Mouse (Mus musculus) thymus, postnatal 4 days (tissue): Measurements from ENCODE around the gene Myrf.
"Not testable (repeated sequence)": the region's sequence is repeated elsewhere in the genome, so short reads cannot be mapped to it uniquely, and the experiment has no call there.

Source experiments
- DNase-seq: peaks from one replicate; pipeline ENCODE4 v3.0.0; 2021

The Myrf gene

DNA sequence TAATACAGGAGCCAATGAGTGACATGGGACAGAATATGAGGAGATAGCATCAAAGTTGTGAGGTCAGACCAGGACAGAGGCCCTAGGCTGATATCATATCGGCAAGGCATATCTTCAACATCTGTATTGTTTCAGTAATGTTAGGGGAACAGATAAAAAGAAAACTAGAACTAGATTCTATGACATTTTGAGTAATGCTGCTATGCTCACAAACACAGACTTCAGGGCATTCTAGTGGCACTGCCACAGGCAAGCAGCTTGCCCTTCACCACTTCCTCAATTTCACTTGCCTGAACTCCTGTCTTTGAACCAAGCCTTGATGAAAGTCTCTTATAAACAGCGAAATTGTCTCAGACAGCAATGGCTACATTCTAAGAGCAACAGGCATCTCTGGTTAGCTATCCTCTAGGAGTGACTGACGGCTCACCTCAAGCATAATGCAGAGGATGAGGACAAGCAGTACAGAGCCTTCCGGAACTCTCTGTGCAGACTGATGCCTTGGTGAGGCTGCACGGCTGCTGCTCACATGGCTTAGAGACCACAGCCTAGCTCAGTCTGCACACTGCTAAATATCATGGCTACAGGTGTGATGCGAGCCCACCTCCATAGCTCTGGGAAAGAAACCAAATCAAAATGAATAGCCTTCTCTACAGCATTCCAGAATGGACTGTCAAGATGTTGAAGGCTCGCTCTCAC is 66.6 kb downstream of the Myrf start:
- DNase-seq = no peak

DNA sequence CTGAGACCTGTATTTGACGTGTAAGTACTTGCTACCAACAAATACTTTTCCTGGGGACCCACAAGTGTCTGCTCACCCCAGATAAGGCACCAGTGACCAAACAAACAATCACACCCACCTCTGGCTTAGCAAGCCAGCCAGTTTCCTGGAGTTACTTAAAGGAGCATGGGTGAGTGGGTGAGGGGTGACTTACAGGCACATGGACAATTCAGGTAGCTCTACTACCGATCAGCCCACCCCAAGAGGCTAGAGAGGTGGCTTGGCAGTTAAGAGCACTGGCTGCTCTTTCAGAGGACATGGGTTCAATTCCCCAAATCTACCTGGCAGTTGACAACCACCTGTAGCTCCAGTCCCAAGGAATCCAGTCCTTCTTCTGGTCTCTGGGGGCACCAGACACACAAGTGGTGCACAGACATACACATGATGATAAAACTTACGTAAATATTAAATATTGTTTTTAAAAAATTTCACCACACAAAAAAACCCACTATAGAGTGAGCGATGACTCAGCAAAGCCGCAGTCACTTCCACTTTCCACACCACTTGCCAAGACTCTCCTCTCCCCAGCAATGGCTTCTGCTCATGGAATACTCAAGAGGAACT is 67.3 kb downstream of the Myrf start:
- no peak for DNase-seq

DNA sequence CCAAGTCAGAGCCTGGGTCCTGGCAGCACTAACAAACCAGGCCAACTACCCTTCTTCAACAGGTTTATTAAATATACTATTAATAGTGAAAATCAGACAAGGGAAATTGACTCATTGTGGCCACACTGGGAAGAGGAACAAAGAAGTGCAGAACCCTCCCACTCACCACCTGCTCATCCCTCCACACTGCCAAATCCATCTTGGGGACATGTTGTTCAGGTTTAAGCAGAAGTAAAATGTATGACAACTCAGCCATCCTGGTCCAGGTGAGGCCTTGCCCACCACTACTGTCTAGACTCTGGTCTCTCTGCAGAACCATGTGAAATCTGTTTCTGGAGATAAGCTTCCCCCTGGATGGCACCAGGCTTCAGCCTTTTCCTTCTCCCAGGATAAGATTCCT is 68.7 kb downstream of the Myrf start:
- no peak for DNase-seq

DNA sequence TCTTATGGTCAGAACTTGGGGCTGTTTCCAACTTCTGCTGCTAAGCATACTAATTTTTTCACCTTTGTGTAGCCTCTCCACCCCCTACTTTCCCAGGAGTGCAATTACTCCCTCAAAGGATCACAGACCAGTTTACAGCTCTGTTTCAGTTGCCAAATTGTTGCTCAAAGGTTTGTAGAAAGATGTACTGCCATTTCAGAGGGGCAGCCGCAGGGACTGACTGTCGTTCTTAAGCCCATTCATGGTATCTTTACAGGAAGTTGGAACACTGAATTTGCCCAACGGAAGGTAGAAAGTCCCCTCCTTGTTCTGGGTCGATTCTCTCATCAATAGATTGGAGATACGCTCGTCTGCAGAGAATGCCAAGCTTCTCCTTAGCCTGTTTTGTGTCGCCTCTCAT is 69.2 kb downstream of the Myrf start:
- no peak for DNase-seq

DNA sequence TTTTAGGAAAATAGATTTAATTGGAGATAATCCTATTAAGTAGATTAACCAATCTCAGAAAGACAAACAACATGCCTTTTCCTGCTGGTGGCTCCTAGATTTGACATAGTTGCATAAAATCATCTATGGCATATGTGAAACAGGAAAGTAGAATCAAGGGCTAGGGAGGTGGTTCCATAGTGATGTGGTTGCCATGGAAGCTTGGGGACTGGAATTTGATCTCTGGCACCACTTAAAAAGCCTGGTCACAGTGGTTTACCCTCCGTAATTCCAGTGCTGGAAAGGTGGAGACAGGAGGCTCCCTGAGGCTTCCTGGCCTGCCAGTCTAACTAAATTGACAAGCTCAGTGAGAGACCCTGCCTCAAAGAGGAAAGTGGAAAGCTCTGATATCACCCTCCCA is 70.1 kb downstream of the Myrf start:
- DNase-seq = no peak

DNA sequence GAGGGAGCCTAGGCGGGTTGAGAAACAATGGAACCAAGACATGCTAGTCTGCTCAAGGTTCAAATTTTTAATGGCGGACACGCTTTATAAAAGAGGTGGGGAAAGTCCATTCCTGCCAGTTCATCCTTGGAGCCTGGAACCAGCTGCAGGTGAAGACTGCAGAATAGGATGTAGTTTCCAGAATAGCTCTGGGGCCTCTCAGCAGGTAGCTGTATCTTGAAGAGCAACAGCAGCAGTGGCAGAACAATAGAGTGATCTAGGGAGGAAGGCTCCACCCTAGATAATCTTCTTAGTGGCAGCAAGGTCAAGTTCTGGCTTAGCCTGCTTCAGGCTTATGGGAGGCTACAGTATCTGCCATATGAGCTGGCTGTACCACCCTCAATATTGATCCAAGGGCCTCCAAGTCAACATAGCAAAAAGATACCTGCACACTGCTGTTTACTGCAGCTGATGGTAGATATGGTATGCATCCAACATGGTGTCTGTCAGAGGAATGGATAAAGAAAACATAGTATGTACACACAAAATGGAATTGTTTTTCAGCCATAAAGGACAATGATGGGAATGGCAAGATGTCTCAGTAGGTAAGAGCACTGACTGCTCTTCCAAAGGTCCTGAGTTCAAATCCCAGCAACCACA is 70.7 kb downstream of the Myrf start:
- not testable (repeated sequence) for DNase-seq

DNA sequence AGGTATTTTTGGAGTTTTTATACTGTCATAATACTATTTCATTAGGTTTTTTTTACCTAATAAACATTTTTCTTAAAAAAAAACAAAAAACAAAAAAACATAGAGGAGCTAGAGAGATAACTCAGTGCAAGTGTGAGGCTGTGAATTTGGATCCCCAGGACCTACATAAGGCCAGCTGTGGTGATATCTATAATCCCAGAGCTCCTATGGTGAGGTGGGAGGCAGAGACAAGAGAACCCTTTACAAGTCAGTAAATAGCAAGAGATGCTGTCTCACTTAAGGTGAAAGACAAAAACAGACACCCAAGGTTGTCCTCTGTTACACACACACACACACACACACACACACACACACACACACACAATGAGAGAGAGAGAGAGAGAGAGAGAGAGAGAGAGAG is 71.4 kb downstream of the Myrf start:
- DNase-seq = no peak

DNA sequence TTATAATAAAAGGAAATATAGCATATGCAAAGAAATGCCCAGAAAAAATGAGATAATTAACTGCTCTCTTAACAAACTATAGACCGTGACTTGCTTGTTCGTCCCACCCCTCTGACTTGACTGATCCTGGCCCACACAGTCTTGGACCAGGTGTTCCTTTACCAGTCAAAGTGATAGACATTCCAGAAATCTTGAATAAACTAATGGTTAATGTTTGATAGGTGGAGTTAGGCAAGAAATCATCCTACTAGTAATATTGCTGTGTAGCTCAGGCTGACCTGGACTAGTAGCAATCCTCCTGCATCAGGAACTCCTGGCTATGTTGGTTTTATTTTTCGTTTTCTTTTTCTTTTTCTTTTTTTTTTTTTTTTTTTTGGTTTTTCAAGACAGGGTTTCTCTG is 72.1 kb downstream of the Myrf start:
- DNase-seq = no peak

DNA sequence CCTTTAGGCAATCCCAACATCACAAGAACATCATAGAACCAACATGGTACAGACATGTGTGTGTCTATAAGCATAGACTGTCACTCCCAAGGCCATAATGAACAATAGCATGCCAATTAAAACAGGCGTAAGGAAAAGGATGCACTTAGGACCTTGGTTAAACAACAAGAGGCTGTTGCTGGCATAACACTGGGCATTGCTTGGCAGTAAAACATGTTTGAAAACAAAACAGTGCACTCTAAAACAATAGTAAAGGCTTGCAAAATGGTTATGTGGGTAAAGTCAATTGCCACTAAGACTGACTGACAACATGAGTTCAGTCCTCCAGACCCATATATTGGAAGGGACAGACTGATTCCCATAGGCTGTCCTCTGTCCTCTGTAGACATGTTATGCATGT is 72.6 kb downstream of the Myrf start:
- DNase-seq = no peak

DNA sequence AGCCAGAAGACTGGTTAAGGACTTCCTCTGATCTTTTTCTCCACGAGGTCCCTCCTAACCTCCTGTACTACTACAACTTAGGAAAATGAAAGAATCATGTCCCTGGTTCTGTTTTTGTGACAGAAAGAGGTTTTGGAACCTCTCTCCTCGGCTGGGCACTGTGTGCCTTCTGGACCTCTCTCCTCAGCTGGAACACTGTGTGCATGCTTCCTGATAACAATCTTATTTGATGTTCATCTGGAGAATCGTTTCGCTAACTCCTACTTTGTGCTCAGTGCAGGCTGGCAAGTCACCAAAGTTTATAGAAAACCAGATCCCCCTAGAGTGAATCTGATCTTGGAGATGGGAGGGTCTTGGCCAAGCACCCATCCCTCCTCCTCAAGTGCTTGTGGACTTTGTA is 73.4 kb downstream of the Myrf start:
- no peak for DNase-seq

DNA sequence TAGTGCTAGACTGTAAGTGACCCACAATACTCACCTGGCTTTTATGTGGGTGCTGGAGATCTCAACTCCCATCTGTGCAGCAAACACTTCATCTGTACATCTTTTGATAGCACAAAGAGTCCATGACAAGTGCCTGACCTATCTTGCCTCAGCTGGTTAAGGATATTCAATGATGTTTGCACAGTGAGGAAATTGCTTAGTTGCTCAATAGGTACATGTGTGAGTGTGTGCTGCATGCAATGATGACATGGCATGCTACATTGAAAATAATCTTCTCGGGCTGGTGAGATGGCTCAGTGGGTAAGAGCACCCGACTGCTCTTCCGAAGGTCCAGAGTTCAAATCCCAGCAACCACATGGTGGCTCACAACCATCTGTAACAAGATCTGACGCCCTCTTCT is 74.6 kb downstream of the Myrf start:
- not testable (repeated sequence) for DNase-seq

DNA sequence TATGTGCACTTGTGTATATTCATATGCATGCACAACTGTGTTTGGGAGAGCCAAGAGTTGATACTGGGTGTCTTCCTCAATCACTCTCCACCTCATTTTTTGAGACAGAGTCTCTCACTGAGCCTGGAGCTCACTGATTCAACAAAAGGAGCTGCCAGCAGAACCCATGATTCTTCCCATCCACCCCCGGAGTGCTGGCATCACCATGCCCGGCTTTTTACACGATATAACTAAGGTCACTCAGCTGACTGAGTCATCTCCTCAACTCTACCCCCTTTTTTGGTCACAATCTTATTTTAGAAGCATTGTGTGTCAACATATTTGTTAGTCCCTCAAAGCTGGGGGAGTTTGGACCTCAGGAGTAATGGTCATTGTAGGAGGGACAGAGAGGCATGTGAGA is 76.7 kb downstream of the Myrf start:
- no peak for DNase-seq
